Mouse (Mus musculus) stomach, embryonic 16.5 days (tissue): ENCODE results near the gene Pcbp4. TPM values are rescaled to one million over a fixed set of nuclear protein-coding genes. Genes with fewer than 3 reads are reported as not detected.
A peak's percentile ranks its signal among the peaks of the same experiment; 100 is the strongest.
"Not testable (repeated sequence)": the region's sequence is repeated elsewhere in the genome, so short reads cannot be mapped to it uniquely, and the experiment has no call there.

Experiments
- ATAC-seq: fragments of 200-750 bp; cut with Nextera tagmentation; 2 replicates; pipeline ENCODE4 v1.8.0; 2017; ENCODE audit warnings: moderate number of reproducible peaks, moderate TSS enrichment; ENCODE audit not compliant: insufficient read depth, low FRiP score
- H3K27ac ChIP-seq: fragments of 300-500 bp; sonication (generic); 2 replicates; pipeline ENCODE4 v1.5.1; 2014; ENCODE audit warnings: low read length
- H3K27me3 ChIP-seq: fragments of 300-500 bp; sonication (generic); 2 replicates; pipeline ENCODE4 v1.6.1; 2014; ENCODE audit warnings: low read length, control low read depth, mixed read lengths; ENCODE audit not compliant: control insufficient read depth, insufficient read depth
- H3K36me3 ChIP-seq: fragments of 300-500 bp; sonication (generic); 2 replicates; pipeline ENCODE4 v1.6.1; 2014; ENCODE audit warnings: low read length; ENCODE audit not compliant: control insufficient read depth, insufficient read depth
- H3K4me1 ChIP-seq: fragments of 300-500 bp; sonication (generic); 2 replicates; pipeline ENCODE4 v1.6.1; 2014; ENCODE audit warnings: low read length, control low read depth, mixed read lengths; ENCODE audit not compliant: control insufficient read depth, insufficient read depth
- H3K4me2 ChIP-seq: fragments of 300-500 bp; sonication (generic); 2 replicates; pipeline ENCODE4 v1.6.1; 2014; ENCODE audit warnings: low read depth, low read length, mixed read lengths
- H3K4me3 ChIP-seq: fragments of 300-500 bp; sonication (generic); replicated peaks from 2 replicates; pipeline ENCODE4 v1.5.1; 2014; ENCODE audit warnings: mild to moderate bottlenecking, low read length
- H3K9ac ChIP-seq: fragments of 300-500 bp; sonication (generic); 2 replicates; pipeline ENCODE4 v1.6.1; 2014; ENCODE audit warnings: low read length
- H3K9me3 ChIP-seq: fragments of 300-500 bp; sonication (generic); replicated peaks from 2 replicates; pipeline ENCODE4 v1.6.1; 2016; ENCODE audit warnings: low read length, control low read depth; ENCODE audit not compliant: control insufficient read depth
- WGBS: fragments of 180-500 bp; shearing (Covaris S2); extraction: QIAGEN DNeasy Blood & Tissue Kit; methylation state at CpG from one replicate; pipeline ENCODE4 v1.1.7; 2014; 5-methylcytosine and 5-hydroxymethylcytosine counted together
- polyA plus RNA-seq: library from polyadenylated mRNA; unstranded; fragments of >200 nt; fragmentation: Nextera tagmentation; extraction: Ambion mirVana; gene quantifications from 2 replicates; pipeline ENCODE4 v1.2.1, GENCODE M21; 2015

Pcbp4 gene
- polyA plus RNA-seq, 1 experiment from 2014 or later = 39.4 TPM

GRCm38 (mm10) chr9:106478101-106478500 is 25.0 kb downstream of the Pcbp4 start:
- peak overlapping the region; percentile 77 for H3K4me3 ChIP-seq
- no peaks in the 10 kb centered on the region for H3K27me3 ChIP-seq
- peaks cover 36% of the 10 kb centered on the region for H3K4me1 ChIP-seq
- H3K9ac ChIP-seq = peak overlapping the region; percentile 72
- no peaks in the 10 kb centered on the region for H3K9me3 ChIP-seq
- H3K27ac ChIP-seq = no peak overlapping the region
- 75% methylated on average over 9 of the region's 9 CpGs for WGBS
- H3K36me3 ChIP-seq = peaks cover 7% of the 10 kb centered on the region; the same call in 1 of the 2 replicates
- H3K4me2 ChIP-seq = peak overlapping the region; percentile 97
- no peak for ATAC-seq

GRCm38 (mm10) chr9:106480541-106480940 is 27.4 kb downstream of the Pcbp4 start:
- 94% methylated on average over 7 of the region's 7 CpGs for WGBS
- H3K9ac ChIP-seq = no peak overlapping the region
- H3K27ac ChIP-seq = no peak overlapping the region
- no peaks in the 10 kb centered on the region for H3K27me3 ChIP-seq
- H3K4me1 ChIP-seq = peaks cover 19% of the 10 kb centered on the region
- peaks cover 22% of the 10 kb centered on the region for H3K36me3 ChIP-seq
- H3K4me3 ChIP-seq = no peak overlapping the region
- no peak for ATAC-seq
- no peaks in the 10 kb centered on the region for H3K9me3 ChIP-seq
- H3K4me2 ChIP-seq = no peak overlapping the region

- Histone ChIP-seq H3K27me3 (no peaks in the 10 kb centered on the region), H3K9ac (no peak overlapping the region), H3K4me3 (no peak overlapping the region), H3K4me2 (no peak overlapping the region), H3K9me3 (no peaks in the 10 kb centered on the region), H3K27ac (no peak overlapping the region), H3K4me1 (peaks cover 14% of the 10 kb centered on the region), H3K36me3 (peaks cover 25% of the 10 kb centered on the region)
- no peak for ATAC-seq
- WGBS = 90% methylated on average over 15 of the region's 15 CpGs
These were observed 28.0 kb downstream of the Pcbp4 start for GRCm38 (mm10) chr9:106481075-106481474.

GRCm38 (mm10) chr9:106481676-106482075 is 28.6 kb downstream of the Pcbp4 start:
- H3K4me3 ChIP-seq = no peak overlapping the region
- no peak overlapping the region for H3K4me2 ChIP-seq
- H3K9ac ChIP-seq = no peak overlapping the region
- 92% methylated on average over 13 of the region's 13 CpGs for WGBS
- peaks cover 28% of the 10 kb centered on the region for H3K36me3 ChIP-seq
- no peaks in the 10 kb centered on the region for H3K9me3 ChIP-seq
- no peak for ATAC-seq
- H3K27ac ChIP-seq = no peak overlapping the region
- peaks cover 8% of the 10 kb centered on the region for H3K4me1 ChIP-seq
- no peaks in the 10 kb centered on the region for H3K27me3 ChIP-seq

GRCm38 (mm10) chr9:106482578-106483115 is 29.6 kb downstream of the Pcbp4 start:
- no peaks in the 10 kb centered on the region for H3K27me3 ChIP-seq
- H3K27ac ChIP-seq = no peak overlapping the region
- H3K9ac ChIP-seq = no peak overlapping the region
- WGBS = 86% methylated on average over 17 of the region's 17 CpGs
- peaks cover 7% of the 10 kb centered on the region for H3K4me1 ChIP-seq
- no peak overlapping the region for H3K4me2 ChIP-seq
- no peak overlapping the region for H3K4me3 ChIP-seq
- H3K36me3 ChIP-seq = peaks cover 28% of the 10 kb centered on the region
- ATAC-seq = no peak
- no peaks in the 10 kb centered on the region for H3K9me3 ChIP-seq

GRCm38 (mm10) chr9:106483136-106483535 is 30.0 kb downstream of the Pcbp4 start:
- Histone ChIP-seq H3K36me3 (peaks cover 28% of the 10 kb centered on the region), H3K27me3 (no peaks in the 10 kb centered on the region), H3K27ac (no peak overlapping the region), H3K9me3 (no peaks in the 10 kb centered on the region), H3K4me2 (no peak overlapping the region), H3K9ac (no peak overlapping the region), H3K4me1 (peaks cover 3% of the 10 kb centered on the region), H3K4me3 (no peak overlapping the region)
- no peak for ATAC-seq
- 96% methylated on average over 10 of the region's 10 CpGs for WGBS

- WGBS = 92% methylated on average over 17 of the region's 17 CpGs
- H3K4me3 ChIP-seq = no peak overlapping the region
- H3K4me2 ChIP-seq = no peak overlapping the region
- no peaks in the 10 kb centered on the region for H3K27me3 ChIP-seq
- H3K9ac ChIP-seq = no peak overlapping the region
- no peak for ATAC-seq
- H3K36me3 ChIP-seq = peaks cover 28% of the 10 kb centered on the region
- no peak overlapping the region for H3K27ac ChIP-seq
- H3K9me3 ChIP-seq = no peaks in the 10 kb centered on the region
- H3K4me1 ChIP-seq = no peaks in the 10 kb centered on the region
These were observed 30.5 kb downstream of the Pcbp4 start for GRCm38 (mm10) chr9:106483606-106484005.

GRCm38 (mm10) chr9:106485076-106485475 is 32.0 kb downstream of the Pcbp4 start:
- ATAC-seq = no peak; the same call in 1 of the 2 replicates
- H3K9me3 ChIP-seq = no peaks in the 10 kb centered on the region
- H3K36me3 ChIP-seq = peaks cover 28% of the 10 kb centered on the region
- no peak overlapping the region for H3K9ac ChIP-seq
- no peaks in the 10 kb centered on the region for H3K4me1 ChIP-seq
- no peaks in the 10 kb centered on the region for H3K27me3 ChIP-seq
- 80% methylated on average over 10 of the region's 10 CpGs for WGBS
- H3K4me2 ChIP-seq = no peak overlapping the region
- no peak overlapping the region for H3K27ac ChIP-seq
- no peak overlapping the region for H3K4me3 ChIP-seq

- H3K27me3 ChIP-seq, H3K9me3 ChIP-seq, H3K4me1 ChIP-seq, H3K4me2 ChIP-seq, H3K4me3 ChIP-seq, H3K9ac ChIP-seq, ATAC-seq, H3K27ac ChIP-seq: not testable (repeated sequence)
- WGBS = 79% methylated on average over 6 of the region's 6 CpGs
- H3K36me3 ChIP-seq = peaks cover 22% of the 10 kb centered on the region; the same call in 1 of the 2 replicates
These were observed 34.5 kb downstream of the Pcbp4 start for GRCm38 (mm10) chr9:106487602-106488001.
